Mouse (Mus musculus) neural tube, embryonic 10.5 days (tissue): ENCODE data around the gene Hmg20b.

ENCODE experiments used
- DNase-seq: peaks from one replicate; pipeline ENCODE4 v3.0.0-alpha.2; 2017; ENCODE audit warnings: low spot score; ENCODE audit errors: extremely low spot score

Hmg20b gene

DNA sequence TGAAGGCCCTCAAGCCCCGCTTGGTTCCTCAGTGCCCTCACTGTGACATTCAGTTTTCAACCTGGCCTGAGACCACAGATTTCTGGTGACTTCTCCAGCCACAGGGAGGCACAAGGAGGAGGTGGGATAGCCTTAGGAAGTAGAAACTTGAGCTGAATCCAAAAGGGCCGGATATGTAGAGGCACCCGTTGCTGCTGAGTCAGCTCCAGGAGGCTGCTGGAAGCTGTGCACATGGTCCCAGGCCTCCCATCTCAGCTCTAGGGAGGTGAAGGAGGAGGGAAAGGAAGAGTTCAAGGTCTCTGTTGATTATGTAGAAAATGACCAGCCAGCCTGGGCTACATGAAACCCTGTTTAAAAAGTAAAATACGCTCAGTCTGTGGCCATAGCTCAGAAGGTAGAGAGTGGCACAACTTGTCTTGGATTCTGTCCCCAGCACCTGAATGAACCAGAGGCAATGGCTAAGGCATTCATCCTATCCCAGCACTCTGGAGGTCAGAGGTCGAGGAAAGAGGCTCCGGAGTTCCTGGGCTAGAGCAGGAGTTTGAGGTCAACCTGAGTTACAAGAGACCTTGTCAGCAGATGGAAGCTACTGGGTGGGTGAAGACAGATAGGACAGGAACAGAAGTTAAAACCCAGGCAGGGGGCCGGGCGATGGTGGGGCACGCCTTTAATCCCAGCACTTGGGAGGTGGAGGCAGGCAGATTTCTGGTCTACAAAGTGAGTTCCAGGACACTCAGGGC, 4.6 kb upstream of the Hmg20b start:
- DNase-seq: no peak

DNA sequence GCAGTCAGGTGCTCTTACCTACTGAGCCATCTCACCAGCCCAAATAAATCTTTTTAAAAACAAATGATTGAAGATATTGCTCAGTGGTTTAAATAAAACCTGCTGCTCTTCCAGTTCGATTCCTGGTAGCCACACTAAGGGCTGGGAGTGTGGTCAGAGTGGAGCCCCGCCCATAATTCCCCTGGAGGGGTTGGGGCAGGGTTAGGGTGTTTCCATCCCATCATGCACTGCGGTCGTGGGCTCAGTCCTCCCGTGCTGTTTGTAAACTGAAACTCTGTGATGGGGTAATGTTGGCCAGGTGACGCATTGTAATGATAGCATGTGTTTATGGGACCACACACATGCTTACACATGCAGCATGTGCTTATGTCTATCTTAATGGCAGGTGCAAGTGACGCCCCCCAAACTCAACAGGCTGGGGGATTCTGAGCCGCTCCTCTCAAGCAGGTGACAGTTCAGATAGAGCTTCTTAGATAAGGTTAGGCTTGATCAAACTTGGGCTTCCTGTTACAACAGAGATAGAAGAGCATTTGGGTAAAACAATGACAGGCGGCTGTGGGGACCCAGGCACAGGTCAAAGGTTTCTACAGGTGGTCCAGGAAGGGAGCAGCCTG, 1.5 kb upstream of the Hmg20b start:
- no peak for DNase-seq

DNA sequence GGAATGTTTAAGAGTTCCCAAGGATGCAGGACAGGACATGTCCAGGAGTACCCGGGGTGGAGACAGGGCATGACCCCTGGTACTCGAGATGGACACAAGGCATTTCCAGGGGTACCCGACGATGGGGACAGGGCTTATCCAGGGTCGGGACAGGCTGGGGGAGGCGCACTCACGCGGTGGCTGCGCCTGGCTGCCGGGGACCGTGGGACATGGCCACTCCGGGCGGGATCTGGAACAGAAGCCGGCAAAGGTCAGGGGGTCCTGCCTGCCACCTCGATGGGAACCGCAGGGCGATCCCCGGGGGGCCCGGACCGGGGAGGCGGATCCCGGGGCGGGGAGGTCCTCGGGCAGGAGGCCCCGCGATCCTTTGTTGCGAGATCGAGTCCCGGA, 324 bp downstream of the Hmg20b start:
- DNase-seq: no peak

DNA sequence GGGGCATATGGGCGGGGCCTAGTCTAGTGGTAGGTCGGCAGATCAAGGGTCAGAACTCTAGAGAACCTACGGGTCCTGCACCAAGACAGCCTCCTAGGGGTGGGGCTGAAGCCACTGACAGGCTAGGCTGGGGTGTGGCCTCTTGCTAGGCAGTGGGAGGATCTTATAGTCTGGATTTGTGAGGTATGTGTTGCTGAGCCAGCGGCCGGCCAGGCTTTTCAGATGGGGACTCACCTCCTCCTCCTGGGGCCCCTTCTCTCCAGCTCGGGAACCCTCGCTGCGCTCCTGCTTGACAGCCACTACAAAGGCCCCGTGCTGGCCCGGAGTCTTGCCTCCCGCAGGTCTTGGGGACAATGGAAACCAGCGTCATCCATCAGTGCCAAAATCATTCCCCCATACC, 1.1 kb downstream of the Hmg20b start:
- no peak for DNase-seq

DNA sequence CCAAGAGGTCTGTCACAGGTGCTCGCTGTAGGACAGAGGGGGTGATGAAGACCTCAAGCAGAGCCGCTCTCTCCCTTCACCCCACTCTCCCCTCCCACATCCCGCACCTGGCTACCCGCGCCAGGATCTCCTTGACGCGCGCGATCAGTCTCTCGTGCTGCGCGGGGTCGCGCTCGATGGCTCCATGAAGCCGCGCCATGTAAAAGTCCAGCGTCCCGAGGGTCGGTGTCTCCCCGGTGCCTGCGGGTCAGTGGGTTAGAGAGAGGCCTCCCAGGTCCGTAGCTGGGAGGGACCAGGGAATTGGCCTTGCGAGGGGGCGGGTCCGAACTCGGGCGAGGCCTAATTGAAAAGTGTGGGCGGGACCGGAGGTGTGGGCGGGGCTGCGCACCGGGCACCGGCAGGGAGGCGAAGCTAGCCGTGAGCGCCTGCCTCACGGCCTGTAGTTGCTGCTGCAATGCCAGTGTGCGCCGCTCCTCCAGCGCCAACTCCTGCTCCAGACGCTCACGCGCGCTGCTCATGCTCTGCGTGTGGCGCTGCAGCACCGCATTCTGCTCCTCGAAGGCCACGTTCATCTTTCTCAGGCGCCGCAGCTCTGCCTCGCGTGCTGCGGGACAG, 3.7 kb downstream of the Hmg20b start:
- DNase-seq: peak; percentile 67

DNA sequence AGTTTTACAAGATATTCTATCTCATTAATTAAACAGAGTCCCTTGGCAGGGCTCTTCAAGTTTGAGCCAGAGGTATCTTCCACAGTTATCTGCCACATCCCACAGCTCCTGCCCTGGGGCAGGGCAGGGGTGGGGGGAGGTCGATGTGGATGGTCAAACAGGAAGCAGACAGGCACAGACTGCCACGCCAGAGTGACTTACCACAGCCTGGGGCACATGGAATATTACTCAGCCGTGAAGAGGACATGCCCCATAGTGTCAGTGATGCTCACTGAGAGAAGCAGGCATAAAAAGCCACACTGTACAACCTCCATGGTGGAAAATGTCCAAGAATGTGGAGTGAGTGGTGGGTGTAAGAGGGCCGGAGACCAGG, 5.1 kb downstream of the Hmg20b start:
- DNase-seq: no peak

DNA sequence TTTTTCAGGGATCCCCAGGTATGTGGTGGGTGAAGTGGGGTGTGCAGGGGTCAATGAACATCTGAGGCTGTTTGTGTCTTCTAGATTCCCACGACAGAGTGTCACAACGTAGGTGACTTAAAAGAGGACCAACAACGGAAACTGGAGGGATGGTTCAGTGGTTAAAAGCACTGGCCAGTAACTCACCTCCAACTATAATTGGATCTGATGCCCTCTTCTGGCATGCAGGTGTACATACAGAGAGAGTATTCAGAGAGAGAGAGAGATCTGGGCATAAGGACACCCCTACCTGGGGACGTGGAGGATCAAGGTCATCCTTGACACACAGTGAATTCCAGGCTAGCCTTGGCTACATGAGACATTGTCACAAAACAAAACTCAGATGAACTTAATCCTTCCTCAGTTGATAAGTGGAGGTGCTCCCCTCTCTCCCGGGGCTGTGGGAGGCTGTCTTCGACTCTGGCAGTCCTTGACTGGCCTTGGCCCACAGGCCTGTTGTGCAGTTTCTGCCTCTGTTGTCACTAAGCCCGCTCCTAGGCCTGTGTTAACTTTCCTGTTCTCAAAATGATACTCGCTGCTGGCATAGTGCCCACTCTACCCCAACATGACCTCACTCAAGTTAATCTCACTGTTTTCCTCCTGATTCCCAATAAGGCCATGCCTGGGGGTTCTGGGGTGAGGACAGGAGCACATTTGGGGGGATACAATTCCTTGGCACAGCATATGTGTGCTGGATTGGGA, 5.7 kb downstream of the Hmg20b start:
- DNase-seq: no peak

DNA sequence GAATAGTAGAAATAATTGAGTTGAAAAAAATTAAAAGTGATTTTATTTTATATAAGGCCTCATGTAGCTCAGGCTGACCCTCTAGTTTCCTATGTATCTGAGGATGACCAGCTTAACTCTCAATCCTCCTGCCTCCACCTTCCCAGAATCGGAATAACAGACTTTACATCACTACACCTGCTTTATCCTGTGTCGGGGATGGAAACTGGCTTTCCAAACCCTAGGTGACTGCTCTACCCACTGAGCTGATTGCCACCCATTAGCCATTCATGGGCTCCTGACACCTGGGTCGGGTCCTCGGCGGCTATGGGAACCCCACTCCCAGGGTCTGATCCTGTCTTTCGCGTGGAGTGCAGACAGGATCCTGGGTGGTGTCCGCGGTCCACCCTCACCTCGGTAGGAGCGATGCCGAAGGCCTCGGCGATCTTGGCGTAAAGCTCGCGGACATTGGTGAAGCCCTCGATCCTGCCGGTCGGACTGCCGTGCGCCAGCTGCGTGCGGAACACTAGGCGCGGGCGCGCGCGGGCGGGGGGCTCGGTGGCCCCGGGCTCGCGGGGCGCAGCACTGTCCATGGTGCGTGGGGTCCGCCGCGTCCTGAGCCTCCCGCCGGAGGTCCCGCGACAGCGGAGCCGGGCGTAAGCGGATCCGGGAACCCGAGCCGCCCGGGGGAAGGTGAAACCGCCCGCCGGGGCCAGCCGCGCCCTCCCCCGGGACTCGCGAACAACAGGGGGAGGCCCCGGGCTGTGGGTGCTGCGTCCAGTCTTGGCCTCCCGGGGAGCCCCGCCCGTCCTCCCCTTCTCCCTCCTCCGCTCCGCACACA, 7.4 kb downstream of the Hmg20b start, which contains the start of gene Gipc3:
Gene Gipc3, minus strand, starts transcription at position 581 of the 820 bp plus-strand sequence.
- no peak for DNase-seq

DNA sequence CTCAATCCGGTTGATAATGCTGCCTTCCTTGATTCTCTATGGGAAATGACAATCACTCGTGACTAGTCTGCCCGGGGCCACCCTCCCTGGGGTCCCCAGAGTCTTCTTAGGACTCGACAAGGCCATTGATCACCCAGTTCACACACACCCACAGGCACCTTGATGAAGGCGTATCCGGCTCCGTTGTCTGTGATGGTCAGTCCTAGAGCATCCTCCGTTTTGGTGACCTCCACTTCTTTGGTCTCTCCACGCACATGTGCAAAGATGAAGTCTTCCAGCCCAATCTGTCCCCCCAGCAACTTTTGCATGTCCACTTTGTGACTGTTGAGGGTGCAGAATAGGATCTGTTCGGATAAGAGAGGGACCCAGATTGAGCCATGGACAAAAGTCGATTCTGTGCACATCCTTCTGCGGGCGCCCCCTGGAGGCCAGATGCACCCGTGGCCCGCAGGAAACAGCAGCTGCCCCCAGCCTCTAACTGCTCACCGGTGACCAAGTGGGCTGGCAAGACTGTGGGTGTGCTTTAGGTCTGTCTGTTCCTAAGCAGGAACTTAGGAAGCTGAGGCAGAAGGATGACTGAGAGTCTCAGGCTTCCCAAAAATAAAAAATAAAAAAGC, 8.8 kb downstream of the Hmg20b start:
- DNase-seq: peak; percentile 79

DNA sequence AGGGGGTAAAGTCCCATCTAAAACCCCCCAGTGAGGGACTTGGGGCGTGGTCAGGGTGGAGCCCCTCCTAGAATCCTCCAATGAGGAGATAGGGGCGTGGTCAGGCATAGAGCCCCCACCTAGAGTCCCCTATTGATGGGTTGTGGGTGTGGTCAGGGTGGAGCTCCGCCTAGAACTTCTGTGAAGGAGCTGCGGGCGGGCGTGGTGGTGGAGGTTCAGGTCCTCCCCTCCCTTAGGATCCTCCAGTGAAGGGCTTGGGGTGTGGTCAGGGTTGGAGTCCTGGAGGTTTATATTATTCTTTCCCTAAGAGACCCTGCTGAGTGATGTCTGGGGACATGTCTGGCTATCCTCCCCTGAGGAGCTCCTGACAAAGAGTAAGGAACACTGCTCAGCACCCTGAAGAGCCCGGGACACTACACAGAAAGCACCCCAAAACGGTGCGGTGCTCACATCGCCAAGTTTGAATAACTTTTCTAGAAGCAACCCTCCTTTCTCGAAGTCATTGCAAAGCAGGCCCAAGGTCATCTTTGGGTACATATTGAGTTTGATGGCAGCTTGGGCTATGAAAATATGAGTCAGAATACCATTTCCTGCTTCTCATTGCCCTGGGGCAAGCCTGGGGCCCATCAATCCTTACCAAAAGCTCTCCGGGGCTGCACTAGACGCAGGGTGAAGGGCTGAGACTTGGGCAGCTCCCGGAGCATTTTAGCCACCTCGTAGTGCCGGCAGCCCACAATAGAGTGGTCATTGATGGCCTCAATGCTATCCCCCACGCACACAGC, 9.5 kb downstream of the Hmg20b start:
- no peak for DNase-seq

DNA sequence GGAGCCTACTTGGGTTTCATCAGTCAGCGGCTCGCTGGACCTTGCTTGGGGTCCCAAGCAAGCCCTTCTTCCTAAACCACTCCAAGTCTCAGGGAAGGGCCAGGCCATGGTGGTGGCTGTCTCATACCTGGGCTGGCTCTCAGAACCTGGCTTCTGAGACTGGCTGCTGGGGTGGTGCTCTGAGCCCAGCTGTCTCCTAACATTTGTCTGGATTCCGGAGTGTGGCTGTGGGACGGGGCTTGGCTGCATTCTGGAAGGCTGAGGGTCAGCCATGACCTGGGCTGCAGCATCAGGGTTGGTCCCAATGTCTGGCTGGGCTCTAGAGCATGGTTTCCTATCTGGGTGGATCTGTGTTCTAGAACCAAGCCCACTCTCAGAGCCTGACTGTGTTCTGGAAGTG, 13.7 kb downstream of the Hmg20b start:
- DNase-seq: no peak

DNA sequence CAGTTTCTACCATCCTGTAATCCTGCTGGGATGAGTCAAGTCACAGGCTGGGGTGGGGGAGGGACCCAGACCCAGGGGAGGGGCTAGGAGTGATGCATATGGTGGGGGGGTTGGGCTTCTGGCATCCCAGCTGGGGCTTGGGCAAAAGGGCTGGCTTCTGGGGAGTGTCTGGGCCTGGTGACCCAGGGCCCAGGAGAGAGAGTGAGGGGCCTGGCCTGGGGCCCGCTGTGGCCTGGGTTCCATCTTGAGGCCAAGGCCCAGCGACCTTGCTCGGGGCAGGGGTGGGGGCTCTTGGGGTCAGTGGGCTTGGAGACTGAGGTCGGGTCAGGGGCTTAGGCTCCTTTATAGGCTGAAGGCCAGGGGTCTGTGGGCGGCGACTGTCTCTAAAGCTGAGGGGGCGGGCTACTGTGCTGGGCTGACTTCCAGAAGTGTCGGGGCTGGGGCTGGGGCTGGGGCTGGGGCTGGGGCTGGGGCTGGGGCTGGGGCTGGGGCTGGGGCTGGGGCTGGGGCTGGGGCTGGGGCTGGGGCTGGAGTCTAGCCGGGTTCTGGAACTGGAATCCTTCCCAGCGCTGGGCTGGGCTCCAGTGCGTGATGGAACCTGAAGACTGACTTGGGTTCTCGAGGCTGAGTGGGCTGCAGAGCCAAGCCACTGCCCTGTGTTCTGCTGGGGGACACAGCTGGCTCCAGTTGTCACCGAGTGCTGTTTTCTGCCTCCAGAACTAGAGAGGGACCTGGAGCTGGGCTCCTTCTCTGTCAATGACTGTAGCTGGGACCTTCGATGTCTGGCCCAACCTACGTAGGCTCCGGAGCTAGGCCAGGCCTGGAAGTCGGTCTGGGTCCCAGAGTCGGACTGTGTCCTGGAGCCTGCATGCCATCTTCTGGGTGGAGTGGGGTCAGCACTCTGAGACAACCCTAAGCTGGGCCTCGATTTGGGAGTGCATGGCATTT, 14.6 kb downstream of the Hmg20b start:
- peak; percentile 49 for DNase-seq

DNA sequence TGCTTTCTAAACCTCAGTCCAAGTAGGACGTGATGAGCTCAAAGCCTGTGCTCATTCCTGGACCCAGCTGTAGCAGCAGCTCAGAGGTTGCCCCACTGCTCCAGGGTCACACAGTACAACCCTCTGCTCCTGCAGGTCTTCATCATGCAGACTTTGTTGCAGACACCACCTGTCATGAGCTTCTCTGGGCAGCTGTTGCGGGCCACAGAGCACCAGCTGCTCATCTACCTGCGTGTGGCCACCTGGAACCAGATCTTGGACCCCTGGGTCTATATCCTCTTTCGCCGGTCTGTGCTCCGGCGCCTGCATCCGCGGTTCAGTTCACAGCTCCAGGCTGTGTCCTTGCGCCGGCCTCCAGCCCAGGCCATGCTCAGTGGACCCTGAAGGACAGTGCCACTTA, 16.0 kb downstream of the Hmg20b start:
- no peak for DNase-seq

DNA sequence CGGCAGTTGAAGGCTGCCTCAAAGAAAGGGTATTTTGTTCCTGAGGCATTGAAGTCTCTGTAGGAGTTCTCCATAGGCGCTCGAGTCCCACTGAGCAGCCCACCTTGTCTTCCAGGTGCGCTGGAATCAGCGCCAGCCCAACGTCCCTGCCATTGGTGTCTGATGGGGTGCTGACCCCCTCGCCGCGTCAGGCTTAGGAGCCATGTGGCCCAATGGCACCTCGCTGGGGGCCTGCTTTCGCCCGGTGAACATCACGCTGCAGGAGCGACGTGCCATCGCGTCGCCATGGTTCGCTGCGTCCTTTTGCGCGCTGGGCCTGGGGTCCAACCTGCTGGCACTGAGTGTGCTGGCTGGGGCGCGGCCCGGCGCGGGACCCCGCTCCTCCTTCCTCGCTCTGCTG, 18.0 kb downstream of the Hmg20b start:
- DNase-seq: no peak

DNA sequence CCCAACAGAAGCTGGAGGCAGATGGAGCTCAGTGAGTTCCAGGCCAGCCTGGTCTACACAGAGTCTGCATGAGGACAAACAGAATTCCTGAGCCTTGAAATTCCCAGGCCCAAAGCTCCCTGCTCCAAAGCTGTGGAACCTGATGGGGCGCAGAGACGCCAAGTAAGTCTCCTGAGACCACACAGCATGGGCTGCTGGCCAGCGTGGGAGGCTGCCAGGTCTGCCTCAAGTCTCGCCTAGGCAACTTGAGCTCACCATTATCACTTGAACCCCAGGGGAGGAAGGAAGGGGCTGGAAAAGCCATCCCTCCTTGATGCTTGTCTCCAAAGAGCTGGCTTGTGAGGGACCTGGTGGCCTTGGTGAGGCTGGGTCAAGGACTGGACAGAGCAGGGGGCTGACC, 20.3 kb downstream of the Hmg20b start:
- no peak for DNase-seq

DNA sequence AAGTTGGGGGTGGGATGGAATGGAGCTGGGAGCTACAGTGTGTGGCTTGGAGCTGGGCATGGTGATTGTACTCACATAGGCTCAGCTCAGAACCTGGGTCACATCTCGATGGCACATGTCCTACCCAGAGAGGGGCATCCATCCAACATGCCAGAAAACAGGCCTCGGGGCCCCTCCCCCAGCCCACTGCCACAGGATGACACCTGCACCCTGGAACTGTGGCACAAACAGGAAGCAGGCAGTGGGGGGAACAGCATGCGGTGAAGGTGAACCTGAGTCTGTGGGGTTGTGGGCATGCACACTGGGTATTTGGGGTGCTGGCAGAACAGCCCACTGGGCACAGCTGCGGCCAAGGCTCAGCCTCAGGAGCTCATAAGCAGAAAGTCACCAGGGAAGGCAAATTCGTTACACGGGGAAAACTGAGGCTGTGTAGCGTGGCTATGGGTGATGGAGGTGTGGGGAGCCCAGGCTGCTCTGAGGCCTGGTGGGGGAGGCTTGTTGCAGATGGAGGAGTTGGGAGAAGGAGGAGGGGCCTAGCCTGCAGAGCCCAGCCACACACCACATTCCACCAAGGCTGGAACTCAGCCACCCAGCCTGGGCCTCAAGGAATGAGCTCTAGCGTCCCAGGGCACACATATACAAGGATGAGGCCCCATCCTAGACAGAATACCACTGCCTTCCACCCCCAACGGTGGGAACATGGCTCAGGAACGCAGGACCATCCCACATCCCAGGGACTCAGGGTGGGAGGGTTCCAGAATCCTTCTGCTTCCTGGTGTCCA, 20.9 kb downstream of the Hmg20b start:
- no peak for DNase-seq

DNA sequence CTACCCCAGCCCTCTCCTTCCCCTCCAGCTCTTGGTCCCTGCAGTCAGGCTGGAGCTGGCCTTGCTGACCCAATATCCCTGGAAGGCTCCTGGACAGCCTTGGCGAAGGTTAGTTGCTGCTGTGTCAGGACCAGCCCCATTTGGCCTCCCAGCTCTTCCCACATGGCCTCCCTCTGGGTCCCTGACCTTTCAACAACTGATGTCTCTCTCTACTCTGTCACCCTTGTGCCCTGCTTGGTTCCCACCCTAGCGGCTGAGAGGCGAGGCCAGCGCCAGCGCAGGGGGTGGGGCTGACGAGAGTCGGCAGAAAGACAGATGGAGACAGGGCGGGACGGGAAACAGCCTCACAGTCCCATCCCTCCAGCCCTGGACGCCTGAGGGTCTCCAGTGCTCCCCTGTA, 21.9 kb downstream of the Hmg20b start, which contains the start of gene Tbxa2r:
Gene Tbxa2r, plus strand, starts transcription at position 346 of the 400 bp plus-strand sequence.
- DNase-seq: no peak

DNA sequence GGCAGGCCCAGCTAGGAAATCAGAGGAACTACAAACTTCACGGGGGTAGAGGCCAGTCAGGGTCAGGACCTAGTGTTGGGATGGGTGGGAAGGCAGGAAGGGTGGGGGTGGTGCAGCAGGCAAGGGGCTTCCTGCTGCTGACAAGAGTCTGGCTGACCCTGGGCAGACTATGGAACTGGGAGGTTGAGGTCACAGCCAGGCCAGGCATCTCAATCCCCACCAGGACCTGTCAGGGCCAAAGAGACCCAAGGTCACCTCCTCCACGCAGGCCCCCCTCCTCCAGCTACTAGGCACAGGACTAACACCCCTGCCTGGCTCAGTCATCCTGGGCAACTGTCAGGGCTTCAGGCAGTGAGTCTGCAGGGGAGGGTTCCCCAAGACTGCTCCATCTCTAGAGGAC, 22.3 kb downstream of the Hmg20b start:
- no peak for DNase-seq
